Mouse (Mus musculus) hindbrain, embryonic 11.5 days (tissue): ENCODE results near the gene Orc5. TPM values are rescaled to one million over a fixed set of nuclear protein-coding genes. Genes with fewer than 3 reads are reported as not detected.

ENCODE experiments used
- polyA plus RNA-seq: library from polyadenylated mRNA; unstranded; fragments of >200 nt; fragmentation: Nextera tagmentation; extraction: Ambion mirVana; gene quantifications from 2 replicates; pipeline ENCODE4 v1.2.1, GENCODE M21; 2014

The Orc5 gene
- polyA plus RNA-seq, 1 experiment from 2014 or later = 48.2 TPM

Other genes with a start within 250 kb of the Orc5 start
- 9.0 and 10.6 TPM in 2 replicates for gene Reln, start 205.7 kb downstream of the Orc5 start, polyA plus RNA-seq
- gene Lhfpl3, start 195.6 kb upstream of the Orc5 start, polyA plus RNA-seq = 1.1 and 1.8 TPM in 2 replicates